ENCODE assay signal across 7 mouse cellular contexts in genomic region chr6:51432535-51433397, GRCm38 (mm10). TPM values are rescaled to one million over a fixed set of nuclear protein-coding genes. Genes with fewer than 3 reads are reported as not detected.
DNase-seq lines count a peak whose midpoint lies in the region; ATAC-seq and TF ChIP-seq lines count a peak whose summit lies in the region.

Nfe2l3 (plus strand) TSS chr6:51432670.

- peak; percentile 62 for DNase-seq in MEL (ENCODE audit: low read depth, low spot score)
- peak; percentile 83 for DNase-seq in brain, adult 2 months (ENCODE audit: low read depth, low spot score)
- DNase-seq in induced T-regulatory cell, adult 2 months (ENCODE audit: low read depth): peak; percentile 79
- DNase-seq in spleen, postnatal 14 days (ENCODE audit: low spot score in 2 of 2): peak; percentile 30 to 53

- TF ChIP-seq EP300 in MEL (IDR thresholded peaks at IDR 0.05; ENCODE audit: low read depth in 1 of 2, low read length in 2 of 2): no peak

- H3K9me3 ChIP-seq in MEL (replicated peaks; ENCODE audit: insufficient read depth, low read length): no peaks in the 10 kb centered on the region
- H3K9me3 ChIP-seq in forebrain, embryonic 13.5 days (replicated peaks): no peaks in the 10 kb centered on the region
- no peaks in the 10 kb centered on the region for H3K9me3 ChIP-seq in limb, embryonic 12.5 days
- no peaks in the 10 kb centered on the region for H3K9me3 ChIP-seq in midbrain, embryonic 12.5 days

- H3K4me1 ChIP-seq in MEL (ENCODE audit: control insufficient read depth in 1 of 2, insufficient read depth in 2 of 2, low read length in 2 of 2): no peaks in the 10 kb centered on the region; a peak in 2 of 4 replicates
- H3K4me1 ChIP-seq in forebrain, embryonic 13.5 days: peaks cover 21% of the 10 kb centered on the region
- H3K4me1 ChIP-seq in limb, embryonic 12.5 days (replicated peaks): peaks cover 23% of the 10 kb centered on the region
- peaks cover 12% of the 10 kb centered on the region for H3K4me1 ChIP-seq in midbrain, embryonic 12.5 days

- no peak for TF ChIP-seq POLR2A in MEL (IDR thresholded peaks at IDR 0.05; ENCODE audit: control insufficient read depth in 1 of 2, insufficient read depth in 1 of 2, low read depth in 1 of 2, low read length in 2 of 2, poor library complexity in 1 of 2)

- no peak for TF ChIP-seq CTCF in MEL (IDR thresholded peaks at IDR 0.05 in 2 of 3, conservative IDR thresholded peaks at IDR 0.05 in 1 of 3; ENCODE audit: control insufficient read depth in 1 of 3, insufficient read depth in 1 of 3, low read depth in 2 of 3, low read length in 3 of 3, poor library complexity in 1 of 3, severe bottlenecking in 1 of 3)

- H3K4me3 ChIP-seq in MEL (ENCODE audit: control insufficient read depth in 1 of 2, insufficient read depth in 1 of 2, low read depth in 2 of 2, low read length in 2 of 2): no peak within 1 kb of the TSS
- H3K4me3 ChIP-seq in forebrain, embryonic 13.5 days: peak within 1 kb of the TSS; percentile 63
- peak within 1 kb of the TSS; percentile 57 for H3K4me3 ChIP-seq in limb, embryonic 12.5 days (replicated peaks)
- H3K4me3 ChIP-seq in midbrain, embryonic 12.5 days: peak within 1 kb of the TSS; percentile 60

- H3K27me3 ChIP-seq in MEL (ENCODE audit: control insufficient read depth in 1 of 2, insufficient read depth in 2 of 2, low read length in 2 of 2): peaks cover 5 to 7% of the 10 kb centered on the region in 2 experiments
- H3K27me3 ChIP-seq in forebrain, embryonic 13.5 days: peaks cover 42% of the 10 kb centered on the region
- peaks cover 60% of the 10 kb centered on the region for H3K27me3 ChIP-seq in limb, embryonic 12.5 days
- H3K27me3 ChIP-seq in midbrain, embryonic 12.5 days: peaks cover 44% of the 10 kb centered on the region

- H3K27ac ChIP-seq in MEL (ENCODE audit: control insufficient read depth, low read depth, low read length): no peak within 1 kb of the TSS
- H3K27ac ChIP-seq in forebrain, embryonic 13.5 days: no peak within 1 kb of the TSS
- H3K27ac ChIP-seq in limb, embryonic 12.5 days: no peak within 1 kb of the TSS
- no peak within 1 kb of the TSS for H3K27ac ChIP-seq in midbrain, embryonic 12.5 days (replicated peaks)

- TF ChIP-seq RAD21 in MEL (IDR thresholded peaks at IDR 0.05; ENCODE audit: low read depth, low read length): no peak

- H3K36me3 ChIP-seq in MEL (ENCODE audit: control insufficient read depth in 1 of 2, insufficient read depth in 2 of 2, low read length in 2 of 2): no peaks in the 10 kb centered on the region
- H3K36me3 ChIP-seq in forebrain, embryonic 13.5 days (ENCODE audit: poor library complexity, severe bottlenecking): no peaks in the 10 kb centered on the region
- no peaks in the 10 kb centered on the region for H3K36me3 ChIP-seq in limb, embryonic 12.5 days
- no peaks in the 10 kb centered on the region for H3K36me3 ChIP-seq in midbrain, embryonic 12.5 days

- no peak within 1 kb of the TSS for H3K9ac ChIP-seq in MEL (ENCODE audit: control insufficient read depth, low read depth, low read length, poor library complexity, severe bottlenecking)
- H3K9ac ChIP-seq in forebrain, embryonic 13.5 days: peak within 1 kb of the TSS; percentile 75
- peak within 1 kb of the TSS; percentile 53 for H3K9ac ChIP-seq in limb, embryonic 12.5 days (replicated peaks)
- peak within 1 kb of the TSS; percentile 60 for H3K9ac ChIP-seq in midbrain, embryonic 12.5 days (replicated peaks)

- under 1% methylated on average over 73 of the region's 74 CpGs for WGBS in forebrain, embryonic 13.5 days
- 1% methylated on average over 74 of the region's 74 CpGs for WGBS in limb, embryonic 12.5 days
- WGBS in midbrain, embryonic 12.5 days: under 1% methylated on average over 74 of the region's 74 CpGs

- peak within 1 kb of the TSS; percentile 89 for H3K4me2 ChIP-seq in forebrain, embryonic 13.5 days
- H3K4me2 ChIP-seq in limb, embryonic 12.5 days: peak within 1 kb of the TSS; percentile 96
- peak within 1 kb of the TSS; percentile 86 for H3K4me2 ChIP-seq in midbrain, embryonic 12.5 days (replicated peaks)

- no peaks in the 10 kb centered on the region for H3K79me2 ChIP-seq in MEL (ENCODE audit: control insufficient read depth, insufficient read depth, low read length, poor library complexity)

- peak; percentile 84 for ATAC-seq in forebrain, embryonic 13.5 days
- ATAC-seq in limb, embryonic 12.5 days (ENCODE audit: insufficient number of reproducible peaks, insufficient read depth, low FRiP score, low TSS enrichment, low read depth): peak; percentile 77; the same call in 1 of the 2 replicates
- ATAC-seq in midbrain, embryonic 12.5 days (ENCODE audit: low FRiP score, low read depth): peak; percentile 92

TF ChIP-seq in MEL, 35 proteins besides CTCF, POLR2A, EP300 and RAD21:
- TF ChIP-seq CHD1 (IDR thresholded peaks at IDR 0.05; ENCODE audit: low read depth, low read length) (no peak), SMC3 (IDR thresholded peaks at IDR 0.05; ENCODE audit: low read depth, low read length) (no peak)

RNA-seq across cellular contexts. Expression of gene Nfe2l3, which starts in this region (rescaled TPM):
- 0.07 and 0.15 TPM in 2 replicates for total RNA-seq in MEL (2012; rRNA removed)
- polyA plus RNA-seq in MEL (2012; ENCODE audit: insufficient read depth in 1 of 2, insufficient read length in 2 of 2, low read depth in 1 of 2, low replicate concordance in 2 of 2, missing spikeins in 1 of 2): under 1 TPM in 1 of 2 experiments, not detected in 1; 0.21 TPM
- polyA plus RNA-seq in forebrain, embryonic 13.5 days (2015; fragmentation: Nextera tagmentation; extraction: Ambion mirVana): 3.7 and 3.8 TPM in 2 replicates
- 0.96 and 1.4 TPM in 2 replicates for polyA plus RNA-seq in limb, embryonic 12.5 days (2016; fragmentation: Nextera tagmentation; extraction: Ambion mirVana)
- polyA plus RNA-seq in midbrain, embryonic 12.5 days (2016; fragmentation: Nextera tagmentation; extraction: Ambion mirVana): 5.4 and 5.9 TPM in 2 replicates

Comparison
In these comparisons a context has a peak if more than half of its experiments do, and no peak if none do; other contexts are left out.
1. Peak in DNase-seq in MEL; RNA of the gene not detected or under 1 TPM.
2. H3K4me3 ChIP-seq: peak in forebrain, embryonic 13.5 days (single experiment), limb, embryonic 12.5 days (single experiment) and midbrain, embryonic 12.5 days (single experiment); none in MEL (0 of 2).
3. Peak in every context shown above with its lines, with median percentiles within 50 percentile points of each other: DNase-seq, ATAC-seq and H3K4me2 ChIP-seq.